Mouse (Mus musculus) heart, embryonic 16.5 days (tissue): ENCODE data around the gene Sp3. TPM values are rescaled to one million over a fixed set of nuclear protein-coding genes. Genes with fewer than 3 reads are reported as not detected.

Experiments
- ATAC-seq: fragments of 200-750 bp; cut with Nextera tagmentation; replicated peaks from 2 replicates; pipeline ENCODE4 v1.8.0; 2017; ENCODE audit warnings: moderate number of reproducible peaks; ENCODE audit not compliant: insufficient read depth, low FRiP score; ENCODE audit errors: extremely low read depth
- H3K27ac ChIP-seq: fragments of 300-500 bp; sonication (generic); 2 replicates; pipeline ENCODE4 v1.5.1; 2014; ENCODE audit warnings: mild to moderate bottlenecking, low read length, control low read depth, moderate library complexity
- H3K27me3 ChIP-seq: fragments of 300-500 bp; sonication (generic); 2 replicates; pipeline ENCODE4 v1.6.1; 2014; ENCODE audit warnings: low read length, mixed read lengths; ENCODE audit not compliant: control insufficient read depth, insufficient read depth
- H3K36me3 ChIP-seq: fragments of 300-500 bp; sonication (generic); 2 replicates; pipeline ENCODE4 v1.6.1; 2014; ENCODE audit not compliant: control insufficient read depth, insufficient read depth
- H3K4me1 ChIP-seq: fragments of 300-500 bp; sonication (generic); 2 replicates; pipeline ENCODE4 v1.6.1; 2014; ENCODE audit warnings: low read length, mixed read lengths; ENCODE audit not compliant: control insufficient read depth, insufficient read depth
- H3K4me2 ChIP-seq: fragments of 300-500 bp; sonication (generic); 2 replicates; pipeline ENCODE4 v1.6.1; 2014; ENCODE audit warnings: low read depth, mild to moderate bottlenecking, control low read depth, low read length
- H3K4me3 ChIP-seq: fragments of 300-500 bp; sonication (generic); 2 replicates; pipeline ENCODE4 v1.5.1; 2014; ENCODE audit warnings: mild to moderate bottlenecking, control low read depth, low read length
- H3K9ac ChIP-seq: fragments of 300-500 bp; sonication (generic); 2 replicates; pipeline ENCODE4 v1.6.1; 2014; ENCODE audit warnings: low read length, control low read depth
- H3K9me3 ChIP-seq: fragments of 300-500 bp; sonication (generic); replicated peaks from 2 replicates; pipeline ENCODE4 v1.6.1; 2016; ENCODE audit warnings: low read length; ENCODE audit not compliant: control insufficient read depth
- WGBS: fragments of 180-500 bp; shearing (Covaris S2); extraction: QIAGEN DNeasy Blood & Tissue Kit; methylation state at CpG from one replicate; pipeline ENCODE4 v1.1.7; 2014; 5-methylcytosine and 5-hydroxymethylcytosine counted together
- polyA plus RNA-seq: library from polyadenylated mRNA; unstranded; fragments of >200 nt; fragmentation: Nextera tagmentation; extraction: Ambion mirVana; gene quantifications from 2 replicates; pipeline ENCODE4 v1.2.1, GENCODE M21; 2015

Gene Sp3
- polyA plus RNA-seq, 1 experiment from 2014 or later, result 37.5 TPM

DNA sequence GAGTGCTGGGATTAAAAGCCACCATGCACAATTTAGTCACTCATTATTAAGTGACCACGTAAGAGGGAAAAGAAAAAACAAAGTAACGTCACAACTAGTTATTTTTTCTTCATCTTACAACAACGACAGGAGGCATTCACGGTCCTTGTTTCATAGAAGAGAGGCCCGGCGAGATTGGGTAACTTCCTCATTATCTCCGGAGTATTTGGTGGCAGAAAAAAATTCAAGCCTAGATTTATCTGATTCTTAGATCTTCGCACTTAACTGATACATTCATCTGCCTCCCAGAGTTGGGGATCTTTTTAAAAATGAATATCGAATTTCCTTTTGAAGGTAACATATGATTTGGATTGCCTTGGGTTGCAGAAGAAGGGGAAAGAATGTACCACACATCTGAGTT, 27.2 kb upstream of the Sp3 start:
- no peak overlapping the region for H3K4me3 ChIP-seq
- H3K9ac ChIP-seq, result no peak overlapping the region
- no peaks in the 10 kb centered on the region for H3K27me3 ChIP-seq
- H3K4me2 ChIP-seq, result no peak overlapping the region
- no peak for ATAC-seq
- H3K9me3 ChIP-seq, result peaks cover 11% of the 10 kb centered on the region
- no peaks in the 10 kb centered on the region for H3K36me3 ChIP-seq
- peaks cover 28% of the 10 kb centered on the region for H3K4me1 ChIP-seq
- WGBS, result 89% methylated on average over 9 of the region's 9 CpGs
- no peak overlapping the region for H3K27ac ChIP-seq

DNA sequence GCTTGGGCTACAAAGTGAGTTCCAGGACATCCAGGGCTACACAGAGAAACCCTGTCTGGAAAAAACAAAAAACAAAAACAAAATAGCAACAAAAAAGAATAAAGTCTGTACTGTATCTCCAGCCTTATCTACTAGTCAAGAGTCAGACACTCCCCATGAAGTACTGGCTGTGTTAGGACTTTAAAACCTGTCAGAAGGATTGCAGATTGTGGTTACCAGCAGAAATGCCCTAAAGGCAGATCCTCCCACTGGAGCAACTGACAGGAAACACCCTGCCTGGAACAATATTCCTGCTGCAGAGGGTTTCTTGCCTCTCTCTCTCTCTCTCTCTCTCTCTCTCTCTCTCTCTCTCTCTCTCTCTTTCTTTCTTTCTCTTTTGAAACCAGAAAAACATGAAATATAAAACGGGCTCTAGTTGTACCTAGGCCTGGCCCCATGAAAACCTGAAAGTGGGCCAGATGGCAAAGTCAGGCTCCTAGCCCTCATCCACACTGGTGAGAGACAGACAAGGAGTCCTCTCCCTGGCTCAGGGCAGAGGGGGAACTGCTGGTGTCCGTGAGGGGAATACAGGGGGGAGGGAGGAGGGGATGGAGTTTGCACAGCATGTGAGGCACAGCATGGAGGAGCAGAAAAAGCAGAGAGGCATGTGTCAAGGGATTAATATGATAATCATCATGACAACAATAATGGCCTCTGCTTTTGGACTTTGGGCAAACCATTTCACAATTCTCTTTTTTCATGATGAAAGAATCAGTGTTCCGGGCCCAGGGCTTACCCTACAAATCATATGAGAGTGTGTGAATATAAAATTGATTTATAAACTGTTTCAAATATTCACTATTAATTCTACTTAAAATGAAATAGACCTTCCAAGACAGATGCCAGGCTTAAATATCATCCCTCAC, 25.6 kb upstream of the Sp3 start:
- H3K4me1 ChIP-seq, result peaks cover 33% of the 10 kb centered on the region
- H3K9ac ChIP-seq, result no peak overlapping the region
- no peak for ATAC-seq
- peaks cover 6% of the 10 kb centered on the region for H3K9me3 ChIP-seq
- no peak overlapping the region for H3K4me2 ChIP-seq
- WGBS, result 60% methylated on average over 3 of the region's 3 CpGs
- H3K4me3 ChIP-seq, result no peak overlapping the region
- H3K27me3 ChIP-seq, result no peaks in the 10 kb centered on the region
- H3K36me3 ChIP-seq, result no peaks in the 10 kb centered on the region
- peak overlapping the region; percentile 97 for H3K27ac ChIP-seq

DNA sequence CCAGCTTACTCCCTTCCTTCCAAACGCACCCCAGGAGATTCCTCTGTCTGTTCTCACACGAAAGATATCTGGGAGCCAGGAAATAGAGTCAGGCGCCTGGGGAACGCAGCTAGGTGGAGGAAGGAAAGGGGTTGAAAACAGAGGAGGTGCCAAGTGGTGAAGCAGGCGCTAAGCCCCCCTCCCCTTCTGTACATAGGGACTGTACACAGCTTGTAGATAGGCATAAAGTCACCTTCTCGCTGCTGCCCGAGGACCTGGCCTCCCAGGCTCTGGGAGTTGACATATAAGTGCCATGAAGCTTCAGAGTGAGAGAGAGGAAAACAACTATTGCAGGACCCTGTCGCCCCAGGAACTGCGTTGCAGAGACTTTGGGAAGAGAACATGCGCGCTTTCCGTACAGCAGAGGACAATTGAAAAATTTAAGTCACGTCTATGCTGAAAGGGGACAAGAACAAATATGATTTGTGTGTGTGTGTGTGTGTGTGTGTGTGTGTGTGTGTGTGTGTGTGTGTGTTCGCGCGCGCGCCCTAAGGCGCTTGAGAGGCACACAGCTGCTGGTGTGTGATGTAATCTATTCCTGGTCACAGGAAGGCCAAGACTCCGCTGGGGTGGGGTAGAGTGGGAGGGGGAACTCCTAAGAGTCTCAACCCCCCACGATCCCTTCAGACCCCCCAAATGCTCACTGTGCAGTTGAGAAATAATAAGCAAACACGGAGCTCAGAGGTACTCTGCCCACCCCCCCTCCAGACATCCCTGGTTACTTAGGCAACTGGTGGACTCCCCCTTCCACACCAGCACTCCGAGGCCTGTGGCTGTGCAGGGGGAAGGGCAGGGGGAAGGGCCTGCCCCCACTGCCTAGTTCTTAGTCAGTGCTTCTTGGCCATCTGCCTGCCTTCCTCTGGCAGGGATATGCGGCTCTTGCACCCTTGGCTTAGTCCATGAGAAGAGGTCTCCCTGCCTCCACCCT, 23.8 kb upstream of the Sp3 start:
- ATAC-seq, result peak; percentile 85
- no peaks in the 10 kb centered on the region for H3K27me3 ChIP-seq
- no peaks in the 10 kb centered on the region for H3K36me3 ChIP-seq
- H3K4me1 ChIP-seq, result peaks cover 33% of the 10 kb centered on the region
- peak overlapping the region; percentile 97 for H3K27ac ChIP-seq
- WGBS, result 6% methylated on average over 24 of the region's 24 CpGs
- peak overlapping the region; percentile 68 for H3K4me2 ChIP-seq
- H3K4me3 ChIP-seq, result peak overlapping the region; percentile 33
- H3K9me3 ChIP-seq, result no peaks in the 10 kb centered on the region
- peak overlapping the region; percentile 72 for H3K9ac ChIP-seq

DNA sequence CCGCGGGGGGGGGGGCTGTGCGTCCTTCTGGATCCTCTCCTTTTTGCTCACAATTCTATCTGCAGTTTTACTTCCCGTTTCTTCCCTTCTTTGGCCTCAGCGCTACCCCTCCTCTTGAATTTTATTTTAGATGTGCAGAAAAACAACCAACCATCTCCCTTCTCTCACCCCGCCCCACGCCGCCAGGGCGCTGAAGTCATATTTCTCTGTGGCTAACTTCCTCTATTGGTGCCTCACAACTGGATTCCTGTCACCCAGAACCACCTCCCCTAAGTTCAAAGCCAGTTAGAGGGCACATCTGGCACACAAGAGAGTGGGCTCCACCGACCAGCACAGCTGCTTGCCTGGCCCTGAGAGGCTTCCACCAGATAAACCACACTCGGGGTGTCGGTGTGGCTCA, 22.8 kb upstream of the Sp3 start:
- H3K9ac ChIP-seq, result peak overlapping the region; percentile 72
- peak overlapping the region; percentile 68 for H3K4me2 ChIP-seq

DNA sequence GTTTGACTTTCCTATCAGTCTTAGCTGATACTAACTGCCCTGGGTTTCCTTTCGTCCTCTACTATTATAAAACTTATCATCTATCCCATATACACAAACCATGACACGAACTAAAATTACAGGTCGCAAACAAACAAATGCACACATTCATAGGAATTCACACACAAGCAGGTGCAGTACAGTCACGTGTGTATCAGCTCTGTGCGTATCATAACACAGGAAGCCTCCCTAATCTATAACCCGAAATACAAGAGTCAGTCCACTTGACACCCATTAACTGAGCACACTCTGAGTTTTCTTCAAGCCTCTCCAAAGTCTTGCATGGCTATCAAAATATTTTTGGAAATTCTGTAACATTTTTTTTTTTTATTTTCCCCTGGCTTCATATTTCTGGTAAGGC, 22.2 kb upstream of the Sp3 start:
- H3K9me3 ChIP-seq, result no peaks in the 10 kb centered on the region
- H3K4me2 ChIP-seq, result no peak overlapping the region
- peaks cover 36% of the 10 kb centered on the region for H3K4me1 ChIP-seq
- no peak for ATAC-seq
- no peaks in the 10 kb centered on the region for H3K27me3 ChIP-seq
- H3K27ac ChIP-seq, result peak overlapping the region; percentile 66; the same call in 1 of the 2 replicates
- no peak overlapping the region for H3K4me3 ChIP-seq
- 72% methylated on average over 6 of the region's 6 CpGs for WGBS
- no peaks in the 10 kb centered on the region for H3K36me3 ChIP-seq
- H3K9ac ChIP-seq, result no peak overlapping the region

More for the DNA sequence above, 22.8 kb upstream of the Sp3 start:
- Histone ChIP-seq H3K4me3 (peak overlapping the region; percentile 33), H3K36me3 (no peaks in the 10 kb centered on the region), H3K9me3 (no peaks in the 10 kb centered on the region), H3K4me1 (peaks cover 33% of the 10 kb centered on the region), H3K27ac (peak overlapping the region; percentile 97), H3K27me3 (no peaks in the 10 kb centered on the region)
- peak; percentile 15; the same call in 1 of the 2 replicates for ATAC-seq
- WGBS, result 31% methylated on average over 12 of the region's 12 CpGs

DNA sequence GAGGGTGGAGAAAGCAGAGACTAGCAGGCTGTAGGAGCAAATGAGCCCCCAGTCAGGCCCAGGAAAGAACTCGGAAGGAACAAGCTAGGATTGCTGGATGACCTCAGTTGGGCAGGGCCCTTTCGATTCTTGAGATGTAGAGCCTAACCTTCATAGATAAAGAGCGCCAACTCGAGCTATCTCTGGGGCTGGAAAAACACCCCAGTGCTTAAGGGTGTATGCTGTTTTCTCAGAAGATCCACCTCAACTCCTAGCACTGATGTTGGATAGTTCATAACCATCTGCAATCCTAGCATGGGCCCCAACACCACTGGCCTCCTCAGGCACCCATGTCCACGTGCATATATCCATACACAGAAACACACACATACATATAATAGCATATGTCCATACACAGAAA, 21.7 kb upstream of the Sp3 start:
- Histone ChIP-seq H3K4me1 (peaks cover 39% of the 10 kb centered on the region), H3K27me3 (no peaks in the 10 kb centered on the region), H3K4me2 (no peak overlapping the region), H3K27ac (peak overlapping the region; percentile 43; the same call in 1 of the 2 replicates), H3K4me3 (no peak overlapping the region), H3K9me3 (no peaks in the 10 kb centered on the region), H3K36me3 (no peaks in the 10 kb centered on the region), H3K9ac (no peak overlapping the region)
- 69% methylated on average over 5 of the region's 5 CpGs for WGBS
- ATAC-seq, result no peak

DNA sequence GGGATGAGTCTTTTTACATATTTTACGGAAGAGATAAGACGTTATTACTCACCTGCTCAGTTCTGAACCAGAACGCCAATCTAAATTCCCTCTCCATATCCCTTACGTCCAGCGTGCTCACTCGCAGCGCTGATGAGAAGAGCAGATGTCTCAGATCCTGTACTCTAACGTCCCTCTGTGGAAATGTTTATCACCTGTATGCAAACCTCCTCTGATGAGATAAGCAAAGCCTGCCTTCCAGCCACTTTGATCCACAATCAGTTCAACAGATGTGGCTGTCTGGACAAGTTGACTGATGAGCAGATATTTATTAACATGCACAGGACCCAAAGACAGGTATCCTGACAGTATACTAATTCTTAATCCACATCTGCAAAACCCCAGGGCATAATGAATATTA, 19.9 kb upstream of the Sp3 start:
- Histone ChIP-seq H3K4me1 (peaks cover 51% of the 10 kb centered on the region), H3K36me3 (no peaks in the 10 kb centered on the region), H3K27me3 (no peaks in the 10 kb centered on the region), H3K27ac (no peak overlapping the region), H3K4me3 (no peak overlapping the region), H3K4me2 (no peak overlapping the region), H3K9ac (no peak overlapping the region), H3K9me3 (no peaks in the 10 kb centered on the region)
- ATAC-seq, result no peak
- WGBS, result 52% methylated on average over 8 of the region's 8 CpGs

DNA sequence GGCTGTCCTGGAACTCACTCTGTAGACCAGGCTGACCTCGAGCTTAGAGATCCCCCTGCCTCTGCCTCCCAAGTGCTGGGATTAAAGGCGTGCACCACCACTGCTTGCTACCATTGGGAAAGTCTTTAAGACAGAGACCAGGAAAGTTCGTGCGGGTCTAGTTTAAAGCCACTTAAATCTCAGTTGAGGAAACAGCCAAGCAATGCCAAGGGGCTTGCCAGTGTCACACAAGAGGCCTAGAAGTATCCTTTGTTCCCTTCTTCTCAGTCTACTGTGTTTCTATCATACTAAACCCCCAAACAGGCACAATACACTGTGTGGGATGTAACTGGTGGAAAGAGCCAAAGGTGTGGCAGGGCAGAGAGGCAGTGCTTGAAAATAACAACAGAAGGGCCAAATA, 17.3 kb upstream of the Sp3 start:
- WGBS, result 88% methylated on average over 4 of the region's 4 CpGs
- no peaks in the 10 kb centered on the region for H3K27me3 ChIP-seq
- no peaks in the 10 kb centered on the region for H3K36me3 ChIP-seq
- no peaks in the 10 kb centered on the region for H3K9me3 ChIP-seq
- H3K4me2 ChIP-seq, result no peak overlapping the region
- no peak overlapping the region for H3K4me3 ChIP-seq
- H3K27ac ChIP-seq, result no peak overlapping the region
- no peak overlapping the region for H3K9ac ChIP-seq
- H3K4me1 ChIP-seq, result peaks cover 30% of the 10 kb centered on the region
- no peak for ATAC-seq
